Mouse (Mus musculus) midbrain, postnatal 0 days (tissue): ENCODE measurements at regions not wholly inside any gene's neighbourhood (a gene's known extent, or its start where the extent isn't known, plus 50 kb on each side); places are given as distances from the start of the nearest gene placed in this dataset.

Experiments
- ATAC-seq: fragments of 200-750 bp; cut with Nextera tagmentation; 2 replicates; pipeline ENCODE4 v1.8.0; 2017; ENCODE audit warnings: moderate number of reproducible peaks, mild to moderate bottlenecking, moderate TSS enrichment, moderate library complexity; ENCODE audit not compliant: low FRiP score
- DNase-seq: peaks from one replicate; pipeline ENCODE4 v3.0.0-alpha.2; 2015; ENCODE audit warnings: low spot score
- H3K27ac ChIP-seq: fragments of 300-500 bp; sonication (generic); 2 replicates; pipeline ENCODE4 v1.5.1; 2014; ENCODE audit warnings: low read depth, mild to moderate bottlenecking, low read length, mixed read lengths
- H3K27me3 ChIP-seq: fragments of 300-500 bp; sonication (generic); 2 replicates; pipeline ENCODE4 v1.6.1; 2014; ENCODE audit warnings: low read length, control low read depth, mixed read lengths; ENCODE audit not compliant: insufficient read depth
- H3K36me3 ChIP-seq: fragments of 300-500 bp; sonication (generic); 2 replicates; pipeline ENCODE4 v1.6.1; 2014; ENCODE audit warnings: low read length, control low read depth, mixed read lengths; ENCODE audit not compliant: insufficient read depth
- H3K4me1 ChIP-seq: fragments of 300-500 bp; sonication (generic); 2 replicates; pipeline ENCODE4 v1.6.1; 2014; ENCODE audit warnings: mild to moderate bottlenecking, control low read depth, antibody characterized with exemption, low read length, mixed read lengths; ENCODE audit not compliant: insufficient read depth
- H3K4me2 ChIP-seq: fragments of 300-500 bp; sonication (generic); 2 replicates; pipeline ENCODE4 v1.6.1; 2014; ENCODE audit warnings: low read depth, mild to moderate bottlenecking, low read length, mixed read lengths; ENCODE audit not compliant: poor library complexity, severe bottlenecking
- H3K4me3 ChIP-seq: fragments of 300-500 bp; sonication (generic); 2 replicates; pipeline ENCODE4 v1.5.1; 2014; ENCODE audit warnings: low read depth, mild to moderate bottlenecking, low read length, moderate library complexity
- H3K9ac ChIP-seq: fragments of 300-500 bp; sonication (generic); replicated peaks from 2 replicates; pipeline ENCODE4 v1.6.1; 2014; ENCODE audit warnings: mild to moderate bottlenecking, low read length, moderate library complexity, mixed read lengths; ENCODE audit not compliant: poor library complexity, severe bottlenecking
- H3K9me3 ChIP-seq: fragments of 300-500 bp; sonication (generic); 2 replicates; pipeline ENCODE4 v1.6.1; 2016; ENCODE audit warnings: low read length, control low read depth
- CTCF ChIP-seq: IDR thresholded peaks from 2 replicates; pipeline ENCODE4 v1.5.1; 2016; ENCODE audit warnings: antibody characterized with exemption, mild to moderate bottlenecking
- WGBS: fragments of 180-500 bp; shearing (Covaris S2); extraction: QIAGEN DNeasy Blood & Tissue Kit; methylation state at CpG from one replicate; pipeline ENCODE4 v1.1.7; 2014; 5-methylcytosine and 5-hydroxymethylcytosine counted together

GRCm38 (mm10) chr17:29430401-29430800 is 60.2 kb upstream of the Pim1 start:
- Histone ChIP-seq H3K27me3 (no peaks in the 10 kb centered on the region), H3K4me3 (no peak overlapping the region), H3K4me2 (no peak overlapping the region), H3K9ac (no peak overlapping the region), H3K4me1 (no peaks in the 10 kb centered on the region), H3K9me3 (no peaks in the 10 kb centered on the region), H3K36me3 (no peaks in the 10 kb centered on the region), H3K27ac (no peak overlapping the region)
- ATAC-seq: no peak
- no peak for DNase-seq
- TF ChIP-seq CTCF: no peak
- 86% methylated on average over 11 of the region's 11 CpGs for WGBS

- no peaks in the 10 kb centered on the region for H3K4me1 ChIP-seq
- no peak overlapping the region for H3K27ac ChIP-seq
- ATAC-seq (no peak), DNase-seq (no peak)
- 96% methylated on average over 6 of the region's 6 CpGs for WGBS
- no peak overlapping the region for H3K4me3 ChIP-seq
- no peak overlapping the region for H3K4me2 ChIP-seq
- H3K9me3 ChIP-seq: no peaks in the 10 kb centered on the region
- no peak overlapping the region for H3K9ac ChIP-seq
- no peaks in the 10 kb centered on the region for H3K27me3 ChIP-seq
- H3K36me3 ChIP-seq: no peaks in the 10 kb centered on the region
- TF ChIP-seq CTCF: 0 out of 2 replicates have a peak, but pooled peaks have one; percentile 15
Observed at GRCm38 (mm10) chr17:29430806-29431205, 59.7 kb upstream of the Pim1 start.

GRCm38 (mm10) chr17:29431553-29432297 is 58.8 kb upstream of the Pim1 start:
- WGBS: 66% methylated on average over 8 of the region's 8 CpGs
- no peak for ATAC-seq

GRCm38 (mm10) chr17:29432666-29433065 is 57.9 kb upstream of the Pim1 start:
- Histone ChIP-seq H3K9me3 (no peaks in the 10 kb centered on the region), H3K27me3 (no peaks in the 10 kb centered on the region), H3K4me2 (no peak overlapping the region), H3K27ac (no peak overlapping the region), H3K9ac (no peak overlapping the region), H3K4me3 (no peak overlapping the region), H3K36me3 (no peaks in the 10 kb centered on the region), H3K4me1 (peaks cover 2% of the 10 kb centered on the region; the same call in 1 of the 2 replicates)
- WGBS: 95% methylated on average over 8 of the region's 8 CpGs
- TF ChIP-seq CTCF: no peak
- ATAC-seq: no peak
- no peak for DNase-seq

More at GRCm38 (mm10) chr17:29431553-29432297, 58.8 kb upstream of the Pim1 start:
- Histone ChIP-seq H3K4me1 (peaks cover 1% of the 10 kb centered on the region; the same call in 1 of the 2 replicates), H3K27ac (no peak overlapping the region), H3K4me2 (no peak overlapping the region), H3K9me3 (no peaks in the 10 kb centered on the region), H3K27me3 (no peaks in the 10 kb centered on the region), H3K4me3 (no peak overlapping the region), H3K9ac (no peak overlapping the region), H3K36me3 (no peaks in the 10 kb centered on the region)
- no peak for DNase-seq
- no peak for TF ChIP-seq CTCF

GRCm38 (mm10) chr17:29433370-29433769 is 57.2 kb upstream of the Pim1 start:
- DNase-seq (no peak), ATAC-seq (no peak)
- no peak overlapping the region for H3K9ac ChIP-seq
- no peak overlapping the region for H3K4me2 ChIP-seq
- no peaks in the 10 kb centered on the region for H3K27me3 ChIP-seq
- H3K9me3 ChIP-seq: no peaks in the 10 kb centered on the region
- H3K27ac ChIP-seq: no peak overlapping the region
- no peak for TF ChIP-seq CTCF
- WGBS: 73% methylated on average over 8 of the region's 8 CpGs
- no peaks in the 10 kb centered on the region for H3K36me3 ChIP-seq
- H3K4me1 ChIP-seq: peaks cover 2% of the 10 kb centered on the region; the same call in 1 of the 2 replicates
- no peak overlapping the region for H3K4me3 ChIP-seq

GRCm38 (mm10) chr17:29434074-29434944 is 56.2 kb upstream of the Pim1 start:
- no peak for TF ChIP-seq CTCF
- 62% methylated on average over 20 of the region's 20 CpGs for WGBS
- H3K27me3 ChIP-seq: no peaks in the 10 kb centered on the region

More at GRCm38 (mm10) chr17:29434074-29434944, 56.2 kb upstream of the Pim1 start:
- Histone ChIP-seq H3K4me3 (no peak overlapping the region), H3K4me2 (no peak overlapping the region), H3K36me3 (no peaks in the 10 kb centered on the region), H3K9ac (no peak overlapping the region), H3K9me3 (no peaks in the 10 kb centered on the region), H3K4me1 (peaks cover 2% of the 10 kb centered on the region; the same call in 1 of the 2 replicates), H3K27ac (no peak overlapping the region)
- ATAC-seq: no peak
- DNase-seq: no peak
